Mouse (Mus musculus): ENCODE data around the gene Acyp2. TPM values are rescaled to one million over a fixed set of nuclear protein-coding genes. Genes with fewer than 3 reads are reported as not detected.

Acyp2 gene
- polyA plus RNA-seq (2012; ENCODE audit: low replicate concordance), result 0.57 and 1.4 TPM in 2 replicates

GRCm38 (mm10) chr11:30649001-30649637 is at the start of gene Acyp2:
Gene Acyp2 (minus strand): TSS chr11:30649587.

GRCm38 (mm10) chr11:30471751-30472593 is 177.4 kb downstream of the Acyp2 start, which contains the start of gene 4930505A04Rik:
Gene 4930505A04Rik (minus strand): TSS chr11:30471827.

Other genes starting within 250 kb of the Acyp2 start
- gene 4930505A04Rik, start 177.8 kb downstream of the Acyp2 start, polyA plus RNA-seq (2012; ENCODE audit: low replicate concordance), result not detected in 2 replicates
- gene Psme4, start 122.1 kb upstream of the Acyp2 start, polyA plus RNA-seq (2012; ENCODE audit: low replicate concordance), result 4.8 and 7.7 TPM in 2 replicates
- not detected in 2 replicates for gene Gpr75, start 235.8 kb upstream of the Acyp2 start, polyA plus RNA-seq (2012; ENCODE audit: low replicate concordance)
- 0.50 and 0.86 TPM in 2 replicates for gene Asb3, start 235.8 kb upstream of the Acyp2 start, polyA plus RNA-seq (2012; ENCODE audit: low replicate concordance)